Mouse (Mus musculus): ENCODE measurements around the gene Pick1.

DNA sequence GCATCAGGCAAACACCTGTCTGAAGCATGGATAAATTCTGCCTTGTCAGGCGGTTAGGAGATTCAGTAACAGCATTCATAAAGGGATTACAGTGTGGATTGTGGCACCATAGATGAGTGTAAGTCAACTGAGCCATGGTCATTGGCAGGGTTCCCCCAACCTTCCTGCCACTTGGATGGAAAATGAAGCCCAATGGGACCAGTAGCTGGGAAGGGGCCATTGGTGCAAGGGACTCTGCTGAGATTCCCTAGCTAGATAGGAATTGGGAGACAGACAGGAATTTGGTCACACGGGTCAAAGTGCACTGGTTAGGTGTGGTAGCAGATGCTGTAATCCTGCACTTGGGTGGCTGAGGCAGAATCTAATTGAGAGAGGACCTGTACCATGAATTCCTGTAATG is 21.3 kb downstream of the Pick1 start:
- TF ChIP-seq TAL1 (IDR thresholded peaks at IDR 0.05; ENCODE audit: low read length) (no peak), GATA1 (IDR thresholded peaks at IDR 0.05; ENCODE audit: low read length) (no peak)

All from erythroblast, embryonic 14.5 days (primary cell).